Mouse (Mus musculus) testis, adult 10 weeks (tissue): ENCODE results near the gene Gm49359. TPM values are rescaled to one million over a fixed set of nuclear protein-coding genes. Genes with fewer than 3 reads are reported as not detected.

Experiments
- polyA plus RNA-seq: library from polyadenylated mRNA; stranded (reverse); fragments of 350-450 nt; fragmentation: Illumina TruSeq; extraction: RNeasy Lipid Tissue Mini Kit (QIAGEN cat#74804); gene quantifications from one replicate; pipeline ENCODE4 v1.2.3, GENCODE M21; 2014; ENCODE audit warnings: low read depth, low replicate concordance

Gm49359 gene
- 20.7 TPM for polyA plus RNA-seq

DNA sequence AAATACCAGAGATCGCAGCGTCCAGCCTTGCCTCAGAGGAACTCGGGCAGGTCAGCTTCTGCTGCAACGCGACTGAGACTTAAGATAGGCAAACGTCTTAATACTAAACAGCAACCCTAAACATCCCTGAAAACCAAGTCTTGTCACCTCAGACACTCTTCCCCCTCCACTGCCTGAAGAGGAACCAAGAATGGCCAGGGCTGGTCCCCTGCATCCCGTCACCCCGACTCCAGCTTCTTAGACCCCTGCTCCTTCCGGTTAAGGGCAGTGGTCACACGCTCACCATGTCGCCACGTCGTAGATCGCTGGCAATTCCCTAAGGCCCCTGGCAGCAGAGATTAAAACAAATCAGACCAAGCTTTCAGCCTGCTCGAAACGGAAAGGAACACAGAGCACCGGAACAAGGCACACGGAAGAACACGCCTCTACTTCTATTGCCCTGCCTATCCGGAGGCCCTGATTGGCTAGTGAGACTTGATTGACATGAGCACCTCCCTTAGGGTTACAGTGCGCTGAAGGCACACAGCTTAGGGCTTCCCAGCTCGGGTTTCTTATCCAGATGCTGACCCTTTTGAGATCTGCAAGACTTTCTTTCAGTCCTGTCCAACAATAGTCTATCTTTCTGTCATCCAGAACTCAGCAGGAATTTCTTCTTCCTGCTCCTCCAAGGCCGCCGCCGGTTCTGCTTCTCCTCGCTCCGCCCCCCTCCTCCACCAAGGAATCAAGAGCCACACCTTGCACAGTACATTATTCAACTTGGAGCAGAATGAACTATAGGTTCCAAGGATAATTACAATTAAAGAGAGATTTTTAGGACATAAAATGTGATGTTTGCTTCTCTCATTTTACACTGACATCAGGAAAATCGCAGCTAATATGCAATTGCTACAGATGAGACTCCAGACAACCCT is at the start of gene Gm49359:
TSS of gene Gm49359 (minus strand) at position 409 of the 911 bp plus-strand sequence.

Other genes with a start within 250 kb of the Gm49359 start
- 6.7 TPM for gene Gm3604, start 83.7 kb downstream of the Gm49359 start, polyA plus RNA-seq
- gene Zfp935, start 91.7 kb upstream of the Gm49359 start, polyA plus RNA-seq: 2.7 TPM
- gene Zfp934, start 104.4 kb upstream of the Gm49359 start, polyA plus RNA-seq: 13.6 TPM
- 1.6 TPM for gene 6720489N17Rik, start 157.3 kb upstream of the Gm49359 start, polyA plus RNA-seq